Comparison of ENCODE assay signal across 11 mouse cellular contexts in the genomic region with DNA sequence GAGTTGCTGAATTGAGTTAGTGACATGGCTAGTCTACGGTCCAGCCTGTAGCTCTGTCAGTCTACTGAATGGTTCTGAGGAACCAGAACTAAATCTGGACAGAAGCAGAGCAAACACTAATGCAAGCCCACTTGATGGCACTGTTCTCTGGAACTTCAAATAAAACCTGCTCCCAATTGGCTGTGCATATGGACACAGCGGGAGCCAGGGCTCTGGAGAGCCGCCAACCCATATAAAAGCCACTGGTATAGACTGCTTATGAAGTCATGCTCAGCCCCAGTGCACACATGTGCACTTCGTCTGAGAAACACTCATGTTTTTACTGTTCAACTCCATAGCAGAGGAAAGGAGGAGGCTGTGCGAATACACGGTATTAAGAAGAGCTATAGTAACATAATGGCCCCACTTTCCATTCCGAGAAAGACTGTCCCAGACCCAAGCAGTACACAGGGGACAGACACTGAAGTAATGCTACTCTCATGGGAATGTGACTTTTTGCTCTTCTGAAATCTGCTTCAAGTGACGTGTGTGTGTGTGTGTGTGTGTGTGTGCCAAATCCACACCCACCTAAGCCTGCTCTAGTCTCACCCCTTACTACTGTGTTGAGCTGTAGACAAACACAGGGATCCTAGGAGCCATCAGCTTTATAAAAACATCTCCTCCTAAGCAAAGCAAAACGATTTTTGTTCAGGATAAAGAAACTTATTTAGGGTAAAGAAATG. TPM values are rescaled to one million over a fixed set of nuclear protein-coding genes. Genes with fewer than 3 reads are reported as not detected.
A peak's percentile ranks its signal among the peaks of the same experiment; 100 is the strongest.
DNase-seq lines count a peak whose midpoint lies in the region; ATAC-seq and TF ChIP-seq lines count a peak whose summit lies in the region.
"Had no signal": no experiment of that assay in that cellular context is flagged by ENCODE, and none has a peak within 500 bp of the region (broad histone marks: within the 10 kb centered on the region; RNA-seq: fewer than 3 reads in every experiment).

No protein-coding gene starts in this region.

- no peak for TF ChIP-seq POLR2A in lung, adult 2 months (IDR thresholded peaks at IDR 0.05; ENCODE audit: borderline replicate concordance, extremely low read depth, low read depth, low read length)

- no peaks in the 10 kb centered on the region for H3K9me3 ChIP-seq in forebrain, embryonic 15.5 days
- H3K9me3 ChIP-seq in forebrain, embryonic 10.5 days = no peaks in the 10 kb centered on the region
- no peaks in the 10 kb centered on the region for H3K9me3 ChIP-seq in lung, embryonic 14.5 days (ENCODE audit: low read depth, low read length)

- peaks cover 3% of the 10 kb centered on the region; the same call in 1 of the 2 replicates for H3K4me1 ChIP-seq in forebrain, embryonic 15.5 days
- H3K4me1 ChIP-seq in forebrain, embryonic 10.5 days = no peaks in the 10 kb centered on the region
- H3K4me1 ChIP-seq in lung, embryonic 14.5 days (ENCODE audit: insufficient read depth) = no peaks in the 10 kb centered on the region
- H3K4me1 ChIP-seq in lung, adult 2 months (ENCODE audit: control insufficient read depth, insufficient read depth, low read length) = no peaks in the 10 kb centered on the region

- no peak overlapping the region for H3K27ac ChIP-seq in forebrain, embryonic 15.5 days (replicated peaks)
- no peak overlapping the region for H3K27ac ChIP-seq in forebrain, embryonic 10.5 days
- no peak overlapping the region for H3K27ac ChIP-seq in lung, embryonic 14.5 days (ENCODE audit: low read depth)

- no peaks in the 10 kb centered on the region for H3K27me3 ChIP-seq in forebrain, embryonic 15.5 days
- no peaks in the 10 kb centered on the region for H3K27me3 ChIP-seq in forebrain, embryonic 10.5 days (ENCODE audit: poor library complexity, severe bottlenecking)
- no peaks in the 10 kb centered on the region for H3K27me3 ChIP-seq in lung, embryonic 14.5 days (ENCODE audit: insufficient read depth, low read length)

- no peak overlapping the region for H3K9ac ChIP-seq in forebrain, embryonic 15.5 days (replicated peaks)
- no peak overlapping the region for H3K9ac ChIP-seq in lung, embryonic 14.5 days

- 79% methylated on average over 9 of the region's 9 CpGs for WGBS in forebrain, embryonic 15.5 days
- 90% methylated on average over 9 of the region's 9 CpGs for WGBS in forebrain, embryonic 10.5 days
- 59% methylated on average over 9 of the region's 9 CpGs for WGBS in lung, embryonic 14.5 days
- 62% methylated on average over 9 of the region's 9 CpGs for WGBS in lung, adult 2 months

- no peak overlapping the region for H3K4me3 ChIP-seq in forebrain, embryonic 15.5 days
- H3K4me3 ChIP-seq in forebrain, embryonic 10.5 days = no peak overlapping the region
- H3K4me3 ChIP-seq in lung, embryonic 14.5 days (ENCODE audit: low read depth, low read length) = no peak overlapping the region
- no peak overlapping the region for H3K4me3 ChIP-seq in lung, adult 2 months (replicated peaks; ENCODE audit: extremely low read depth, low read depth, low read length)

- no peak overlapping the region for H3K4me2 ChIP-seq in forebrain, embryonic 15.5 days (replicated peaks)
- no peak overlapping the region for H3K4me2 ChIP-seq in lung, embryonic 14.5 days

- no peak for DNase-seq in forebrain, embryonic 10.5 days (ENCODE audit: extremely low spot score, low spot score)
- peak; percentile 85 for DNase-seq in lung, embryonic 14.5 days
- no peak for DNase-seq in lung, adult 2 months
- DNase-seq in cerebellum, postnatal 36 days = peak; percentile 55 to 56
- peak; percentile 4 for DNase-seq in mesoderm, embryonic 11.5 days (ENCODE audit: low read depth, low spot score)
- DNase-seq in yolk sac, embryonic 10.5 days (ENCODE audit: low spot score) = no peak
- no peak for DNase-seq in gastrocnemius, postnatal 4 days (ENCODE audit: low spot score in 2 of 2)

- peaks cover 8% of the 10 kb centered on the region; the same call in 1 of the 2 replicates for H3K36me3 ChIP-seq in forebrain, embryonic 15.5 days
- H3K36me3 ChIP-seq in forebrain, embryonic 10.5 days (replicated peaks) = peaks cover 22% of the 10 kb centered on the region
- H3K36me3 ChIP-seq in lung, embryonic 14.5 days (ENCODE audit: insufficient read depth) = no peaks in the 10 kb centered on the region

- TF ChIP-seq CTCF in lung, embryonic 14.5 days (IDR thresholded peaks at IDR 0.05; ENCODE audit: low read depth) = no peak; the same call in 1 of the 2 replicates
- no peak for TF ChIP-seq CTCF in lung, adult 2 months (IDR thresholded peaks at IDR 0.05; ENCODE audit: insufficient read depth, low read length)

- peak; percentile 80 for ATAC-seq in forebrain, embryonic 15.5 days (replicated peaks)
- peak; percentile 96 for ATAC-seq in lung, embryonic 14.5 days (ENCODE audit: insufficient read depth)

RNA-seq across cellular contexts. Expression of a gene that starts 28.8 kb away (rescaled TPM):
- polyA plus RNA-seq in forebrain, embryonic 15.5 days (2015; fragmentation: Nextera tagmentation; extraction: Ambion mirVana) = not detected in 2 replicates
- not detected in 2 replicates for polyA plus RNA-seq in forebrain, embryonic 10.5 days (2016; fragmentation: Nextera tagmentation; extraction: Ambion mirVana)
- polyA plus RNA-seq in lung, embryonic 14.5 days (2014; fragmentation: Nextera tagmentation; extraction: Ambion mirVana) = not detected in 2 replicates
- polyA plus RNA-seq in lung, adult 2 months (2012; rRNA removed) = 0.15 TPM in 1 of 2 replicates, not detected in the other
- under 1 TPM in 1 of 2 experiments, not detected in 1; 0.44 TPM for total RNA-seq in gastrocnemius, postnatal 4 days (2021)
- total RNA-seq: granulocyte monocyte progenitor cell, adult 5-6 weeks had no signal
- polyA plus RNA-seq: liver, embryonic 16.5 days; spleen, adult 2 months had no signal

Comparison
In these comparisons a context has a peak if more than half of its experiments do, and no peak if none do; other contexts are left out.
1. DNase-seq: peak in lung, embryonic 14.5 days (single experiment), cerebellum, postnatal 36 days (2 of 2) and mesoderm, embryonic 11.5 days (single experiment); none in forebrain, embryonic 10.5 days (single experiment), lung, adult 2 months (single experiment), yolk sac, embryonic 10.5 days (single experiment) and gastrocnemius, postnatal 4 days (0 of 2).